Mouse (Mus musculus) brain, embryonic 14.5 days (tissue): ENCODE measurements around the gene Oprd1. TPM values are rescaled to one million over a fixed set of nuclear protein-coding genes. Genes with fewer than 3 reads are reported as not detected.

Source experiments
- DNase-seq: peaks from one replicate; pipeline ENCODE4 v3.0.0-alpha.2; 2011; ENCODE audit warnings: low read depth
- CTCF ChIP-seq: fragments of 200-500 bp; IDR thresholded peaks from 2 replicates; pipeline ENCODE4 v1.5.1; 2012; ENCODE audit warnings: inconsistent platforms, mild to moderate bottlenecking, moderate library complexity, borderline replicate concordance; ENCODE audit not compliant: insufficient read depth, insufficient read length; ENCODE audit errors: extremely low read depth
- POLR2A ChIP-seq: fragments of 200-500 bp; IDR thresholded peaks from 2 replicates; pipeline ENCODE4 v1.6.1; 2012; ENCODE audit warnings: mild to moderate bottlenecking, inconsistent platforms, borderline replicate concordance; ENCODE audit not compliant: poor library complexity, insufficient read depth, insufficient read length, severe bottlenecking; ENCODE audit errors: extremely low read depth
- polyA plus RNA-seq: library from polyadenylated mRNA; depleted of rRNA; stranded (reverse); fragments of >200 nt; gene quantifications from 2 replicates; pipeline ENCODE4 v1.2.3, GENCODE M21; 2012

Oprd1 gene
- polyA plus RNA-seq, 1 experiment = 0.41 TPM

DNA sequence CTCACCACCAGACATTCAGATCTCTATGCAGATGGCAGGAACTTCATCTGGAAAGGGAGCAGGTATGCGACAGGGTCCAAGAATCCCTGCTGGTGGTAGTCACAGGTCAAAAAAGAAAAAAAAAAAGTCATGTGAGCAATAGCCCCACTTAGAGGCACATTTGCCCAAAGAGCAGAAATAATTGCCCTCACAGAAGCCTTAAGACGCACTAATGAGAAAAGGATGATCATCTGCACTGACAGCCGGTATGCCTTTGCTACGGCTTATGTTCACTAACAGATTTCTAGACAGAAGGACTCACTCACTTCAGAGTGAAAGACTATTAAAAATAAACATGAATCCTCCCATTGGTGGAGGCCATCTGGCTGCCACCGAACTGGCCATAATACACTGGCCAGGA, 44.7 kb downstream of the Oprd1 start:
- peak; percentile 20 for DNase-seq
- TF ChIP-seq POLR2A = no peak
- TF ChIP-seq CTCF = no peak

- no peak for TF ChIP-seq CTCF
- TF ChIP-seq POLR2A = no peak
- DNase-seq = no peak
Measured at GRCm38 (mm10) chr4:132095043-132095442, 49.2 kb downstream of the Oprd1 start.

- TF ChIP-seq POLR2A = no peak
- TF ChIP-seq CTCF = no peak
- no peak for DNase-seq
Measured at GRCm38 (mm10) chr4:132093928-132094327, 50.4 kb downstream of the Oprd1 start.

GRCm38 (mm10) chr4:132093136-132093535, 51.1 kb downstream of the Oprd1 start:
- DNase-seq = no peak
- TF ChIP-seq CTCF = no peak
- no peak for TF ChIP-seq POLR2A

- TF ChIP-seq POLR2A (no peak), CTCF (peak; percentile 94)
Measured at GRCm38 (mm10) chr4:132088921-132089320, 55.4 kb downstream of the Oprd1 start.

GRCm38 (mm10) chr4:132085114-132085513, 59.2 kb downstream of the Oprd1 start:
- no peak for DNase-seq
- TF ChIP-seq POLR2A (no peak), CTCF (no peak)

More at GRCm38 (mm10) chr4:132088921-132089320, 55.4 kb downstream of the Oprd1 start:
- peak; percentile 88 for DNase-seq

DNA sequence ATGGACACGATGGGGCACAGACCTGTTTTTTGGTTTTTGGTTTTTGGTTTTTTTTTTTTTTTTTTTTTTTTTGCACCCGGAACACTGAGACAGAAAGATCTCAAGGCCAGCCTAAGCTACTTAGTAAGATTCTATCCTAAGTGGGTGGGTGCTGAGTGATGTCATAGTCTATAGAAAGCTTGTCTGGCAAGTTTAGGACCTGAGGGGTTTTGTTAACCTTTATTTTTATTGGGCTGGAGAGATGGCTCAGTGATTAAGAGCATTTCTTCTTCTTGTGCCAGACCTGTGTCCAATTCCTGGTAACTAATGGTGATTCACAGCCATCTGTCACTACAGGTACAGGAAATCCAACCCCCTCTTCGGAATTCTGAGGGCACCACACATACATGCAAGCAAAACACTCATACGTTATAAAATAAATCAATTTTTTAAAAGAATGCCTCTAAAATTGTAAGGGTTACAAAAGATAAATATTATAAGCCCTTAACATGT, 63.7 kb downstream of the Oprd1 start:
- TF ChIP-seq CTCF (no peak), POLR2A (no peak)
- no peak for DNase-seq

GRCm38 (mm10) chr4:132079555-132080275, 64.6 kb downstream of the Oprd1 start:
- DNase-seq = peak; percentile 77
- TF ChIP-seq CTCF = peak; percentile 88
- no peak for TF ChIP-seq POLR2A

GRCm38 (mm10) chr4:132078296-132078714, 66.0 kb downstream of the Oprd1 start:
- TF ChIP-seq CTCF (no peak), POLR2A (no peak)
- no peak for DNase-seq

GRCm38 (mm10) chr4:132077445-132077844, 66.8 kb downstream of the Oprd1 start:
- no peak for DNase-seq
- TF ChIP-seq POLR2A (no peak), CTCF (no peak)

GRCm38 (mm10) chr4:132076480-132077405, 67.5 kb downstream of the Oprd1 start:
- peak; percentile 69 for DNase-seq
- TF ChIP-seq POLR2A (no peak), CTCF (no peak)
